Mouse (Mus musculus) limb, embryonic 14.5 days (tissue): ENCODE results near the gene Vps11. TPM values are rescaled to one million over a fixed set of nuclear protein-coding genes. Genes with fewer than 3 reads are reported as not detected.
"Not testable (repeated sequence)": the region's sequence is repeated elsewhere in the genome, so short reads cannot be mapped to it uniquely, and the experiment has no call there.

ENCODE experiments used
- ATAC-seq: fragments of 200-750 bp; cut with Nextera tagmentation; 2 replicates; pipeline ENCODE4 v1.8.0; 2017; ENCODE audit warnings: low read depth, moderate number of reproducible peaks, moderate TSS enrichment; ENCODE audit not compliant: low FRiP score
- DNase-seq: peaks from one replicate; pipeline ENCODE4 v3.0.0-alpha.2; 2015; ENCODE audit warnings: low spot score
- H3K27ac ChIP-seq: fragments of 300-500 bp; sonication (generic); replicated peaks from 2 replicates; pipeline ENCODE4 v1.5.1; 2014; ENCODE audit warnings: low read depth, mild to moderate bottlenecking, low read length, moderate library complexity, mixed read lengths
- H3K27me3 ChIP-seq: fragments of 300-500 bp; sonication (generic); 2 replicates; pipeline ENCODE4 v1.6.1; 2014; ENCODE audit warnings: low read length, mixed read lengths; ENCODE audit not compliant: control insufficient read depth, insufficient read depth
- H3K36me3 ChIP-seq: fragments of 300-500 bp; sonication (generic); 2 replicates; pipeline ENCODE4 v1.6.1; 2014; ENCODE audit warnings: mild to moderate bottlenecking, low read length, moderate library complexity, mixed read lengths; ENCODE audit not compliant: control insufficient read depth, insufficient read depth
- H3K4me1 ChIP-seq: fragments of 300-500 bp; sonication (generic); 2 replicates; pipeline ENCODE4 v1.6.1; 2014; ENCODE audit warnings: antibody characterized with exemption, low read length, mixed read lengths; ENCODE audit not compliant: control insufficient read depth, insufficient read depth
- H3K4me2 ChIP-seq: fragments of 300-500 bp; sonication (generic); replicated peaks from 2 replicates; pipeline ENCODE4 v1.6.1; 2014; ENCODE audit warnings: low read depth, mild to moderate bottlenecking, low read length, moderate library complexity; ENCODE audit not compliant: severe bottlenecking
- H3K4me3 ChIP-seq: fragments of 300-500 bp; sonication (generic); replicated peaks from 2 replicates; pipeline ENCODE4 v1.5.1; 2014; ENCODE audit warnings: low read length
- H3K9ac ChIP-seq: fragments of 300-500 bp; sonication (generic); 2 replicates; pipeline ENCODE4 v1.6.1; 2014; ENCODE audit warnings: mild to moderate bottlenecking, low read depth, low read length, moderate library complexity; ENCODE audit not compliant: severe bottlenecking
- H3K9me3 ChIP-seq: fragments of 300-500 bp; sonication (generic); 2 replicates; pipeline ENCODE4 v1.6.1; 2016; ENCODE audit warnings: low read length; ENCODE audit not compliant: control insufficient read depth
- POLR2A ChIP-seq: fragments of 200-500 bp; IDR thresholded peaks from 2 replicates; pipeline ENCODE4 v1.8.0; 2012; ENCODE audit warnings: inconsistent platforms, mild to moderate bottlenecking, moderate library complexity, borderline replicate concordance; ENCODE audit not compliant: insufficient read depth, insufficient read length; ENCODE audit errors: extremely low read depth
- WGBS: fragments of 180-500 bp; shearing (Covaris S2); extraction: QIAGEN DNeasy Blood & Tissue Kit; methylation state at CpG from one replicate; pipeline ENCODE4 v1.1.7; 2014; 5-methylcytosine and 5-hydroxymethylcytosine counted together
- polyA plus RNA-seq, 2 experiments: library from polyadenylated mRNA; depleted of rRNA in 1 of 2; stranded (reverse) in 1 of 2; unstranded in 1 of 2; fragments of >200 nt; fragmentation: Nextera tagmentation in 1 of 2; extraction: Ambion mirVana in 1 of 2; gene quantifications; 2 replicates each; pipeline versions ENCODE4 v1.2.1 to v1.2.3; 2012 to 2014

Vps11 gene
- polyA plus RNA-seq, 2 experiments, result 28.5 to 29.9 TPM

- Histone ChIP-seq H3K27me3 (no peaks in the 10 kb centered on the region), H3K36me3 (peaks cover 37% of the 10 kb centered on the region), H3K4me2 (peak overlapping the region; percentile 83), H3K4me3 (peak overlapping the region; percentile 74), H3K9me3 (no peaks in the 10 kb centered on the region), H3K4me1 (peaks cover 10% of the 10 kb centered on the region), H3K27ac (peak overlapping the region; percentile 89), H3K9ac (peak overlapping the region; percentile 90)
- ATAC-seq (no peak), DNase-seq (peak; percentile 65)
- TF ChIP-seq POLR2A, result no peak
- under 1% methylated on average over 22 of the region's 22 CpGs for whole genome bisulfite sequencing
These were observed 34.3 kb downstream of the Vps11 start for GRCm38 (mm10) chr9:44327064-44327711.

GRCm38 (mm10) chr9:44326371-44327063, 35.0 kb downstream of the Vps11 start:
- peak; percentile 94 for ATAC-seq
- Histone ChIP-seq H3K9me3 (no peaks in the 10 kb centered on the region), H3K27ac (peak overlapping the region; percentile 89), H3K36me3 (peaks cover 30% of the 10 kb centered on the region), H3K4me1 (peaks cover 10% of the 10 kb centered on the region), H3K4me3 (peak overlapping the region; percentile 74), H3K4me2 (peak overlapping the region; percentile 83), H3K27me3 (no peaks in the 10 kb centered on the region), H3K9ac (peak overlapping the region; percentile 90)
- TF ChIP-seq POLR2A, result peak; percentile 43; the same call in 1 of the 2 replicates
- WGBS, result under 1% methylated on average over 37 of the region's 38 CpGs
- peak; percentile 87 for DNase-seq

- no peak for DNase-seq
These were observed 35.6 kb downstream of the Vps11 start, which contains the start of gene Dpagt1 for GRCm38 (mm10) chr9:44325768-44326370. Gene Dpagt1 (plus strand): TSS chr9:44326019.

GRCm38 (mm10) chr9:44325032-44325767, 36.3 kb downstream of the Vps11 start:
- H3K4me2 ChIP-seq, result peak overlapping the region; percentile 83
- H3K4me1 ChIP-seq, result peaks cover 14% of the 10 kb centered on the region
- DNase-seq, H3K27me3 ChIP-seq, ATAC-seq, H3K9me3 ChIP-seq: not testable (repeated sequence)
- H3K36me3 ChIP-seq, result peaks cover 17% of the 10 kb centered on the region
- peak overlapping the region; percentile 90; the same call in 1 of the 2 replicates for H3K9ac ChIP-seq
- WGBS, result 61% methylated on average over 7 of the region's 8 CpGs
- H3K4me3 ChIP-seq, result peak overlapping the region; percentile 74; the same call in 1 of the 2 replicates
- H3K27ac ChIP-seq, result peak overlapping the region; percentile 89; the same call in 1 of the 2 replicates

More at GRCm38 (mm10) chr9:44325768-44326370, 35.6 kb downstream of the Vps11 start, which contains the start of gene Dpagt1:
- Histone ChIP-seq H3K9ac (peak within 1 kb of the TSS; percentile 90), H3K4me3 (peak within 1 kb of the TSS; percentile 74), H3K27me3 (no peaks in the 10 kb centered on the region), H3K4me2 (peak within 1 kb of the TSS; percentile 83), H3K27ac (peak within 1 kb of the TSS; percentile 89), H3K4me1 (peaks cover 12% of the 10 kb centered on the region), H3K9me3 (no peaks in the 10 kb centered on the region), H3K36me3 (peaks cover 23% of the 10 kb centered on the region)
- WGBS, result 3% methylated on average over 12 of the region's 12 CpGs
- ATAC-seq, result peak; percentile 43
- TF ChIP-seq POLR2A, result no peak

GRCm38 (mm10) chr9:44324147-44324546, 37.3 kb downstream of the Vps11 start:
- ATAC-seq (no peak), DNase-seq (no peak)
- peaks cover 6% of the 10 kb centered on the region; the same call in 1 of the 2 replicates for H3K36me3 ChIP-seq
- no peak overlapping the region for H3K4me3 ChIP-seq
- H3K9me3 ChIP-seq, result no peaks in the 10 kb centered on the region
- no peak overlapping the region for H3K4me2 ChIP-seq
- H3K27ac ChIP-seq, result no peak overlapping the region; the same call in 1 of the 2 replicates
- no peak overlapping the region for H3K9ac ChIP-seq
- WGBS, result 80% methylated on average over 6 of the region's 6 CpGs
- H3K27me3 ChIP-seq, result no peaks in the 10 kb centered on the region
- TF ChIP-seq POLR2A, result no peak
- H3K4me1 ChIP-seq, result peaks cover 17% of the 10 kb centered on the region

GRCm38 (mm10) chr9:44323656-44324055, 37.8 kb downstream of the Vps11 start:
- H3K36me3 ChIP-seq, ATAC-seq, DNase-seq, H3K27me3 ChIP-seq, H3K4me3 ChIP-seq, H3K4me2 ChIP-seq, H3K9ac ChIP-seq, H3K9me3 ChIP-seq, H3K27ac ChIP-seq: not testable (repeated sequence)
- H3K4me1 ChIP-seq, result peaks cover 22% of the 10 kb centered on the region
- 68% methylated on average over 3 of the region's 4 CpGs for WGBS
